Mouse (Mus musculus) kidney, embryonic 16.5 days (tissue): ENCODE data around the gene Alpk1. TPM values are rescaled to one million over a fixed set of nuclear protein-coding genes. Genes with fewer than 3 reads are reported as not detected.
"Not testable (repeated sequence)": the region's sequence is repeated elsewhere in the genome, so short reads cannot be mapped to it uniquely, and the experiment has no call there.

Experiments
- ATAC-seq: fragments of 200-750 bp; cut with Nextera tagmentation; 2 replicates; pipeline ENCODE4 v1.8.0; 2017; ENCODE audit warnings: moderate TSS enrichment; ENCODE audit not compliant: low FRiP score, low TSS enrichment
- H3K27ac ChIP-seq: fragments of 300-500 bp; sonication (generic); 2 replicates; pipeline ENCODE4 v1.5.1; 2014; ENCODE audit warnings: low read length
- H3K27me3 ChIP-seq: fragments of 300-500 bp; sonication (generic); 2 replicates; pipeline ENCODE4 v1.6.1; 2014; ENCODE audit warnings: low read length, control low read depth, mixed read lengths; ENCODE audit not compliant: insufficient read depth
- H3K36me3 ChIP-seq: fragments of 300-500 bp; sonication (generic); 2 replicates; pipeline ENCODE4 v1.6.1; 2014; ENCODE audit warnings: low read length, control low read depth, mixed read lengths; ENCODE audit not compliant: insufficient read depth
- H3K4me1 ChIP-seq: fragments of 300-500 bp; sonication (generic); 2 replicates; pipeline ENCODE4 v1.6.1; 2014; ENCODE audit warnings: low read length, control low read depth, mixed read lengths; ENCODE audit not compliant: insufficient read depth
- H3K4me2 ChIP-seq: fragments of 300-500 bp; sonication (generic); replicated peaks from 2 replicates; pipeline ENCODE4 v1.6.1; 2014; ENCODE audit warnings: low read depth, low read length
- H3K4me3 ChIP-seq: fragments of 300-500 bp; sonication (generic); 2 replicates; pipeline ENCODE4 v1.5.1; 2014; ENCODE audit warnings: mild to moderate bottlenecking, low read length
- H3K9ac ChIP-seq: fragments of 300-500 bp; sonication (generic); replicated peaks from 2 replicates; pipeline ENCODE4 v1.6.1; 2014; ENCODE audit warnings: low read length
- H3K9me3 ChIP-seq: fragments of 300-500 bp; sonication (generic); 2 replicates; pipeline ENCODE4 v1.6.1; 2016; ENCODE audit warnings: low read length, control low read depth
- WGBS: fragments of 180-500 bp; shearing (Covaris S2); extraction: QIAGEN DNeasy Blood & Tissue Kit; methylation state at CpG from one replicate; pipeline ENCODE4 v1.1.7; 2014; 5-methylcytosine and 5-hydroxymethylcytosine counted together
- polyA plus RNA-seq: library from polyadenylated mRNA; unstranded; fragments of >200 nt; fragmentation: Nextera tagmentation; extraction: Ambion mirVana; gene quantifications from 2 replicates; pipeline ENCODE4 v1.2.1, GENCODE M21; 2015

Gene Alpk1
- polyA plus RNA-seq, 1 experiment from 2014 or later = 1.2 TPM

- no peaks in the 10 kb centered on the region; the same call in 1 of the 2 replicates for H3K36me3 ChIP-seq
- H3K4me3 ChIP-seq = no peak overlapping the region
- peaks cover 11% of the 10 kb centered on the region for H3K4me1 ChIP-seq
- peak overlapping the region; percentile 95; the same call in 1 of the 2 replicates for H3K4me2 ChIP-seq
- H3K9ac ChIP-seq = no peak overlapping the region
- no peak for ATAC-seq
- WGBS = 49% methylated on average over 4 of the region's 4 CpGs
- H3K27me3 ChIP-seq = peaks cover 19% of the 10 kb centered on the region
- H3K27ac ChIP-seq = no peak overlapping the region
- peaks cover 4% of the 10 kb centered on the region; the same call in 1 of the 2 replicates for H3K9me3 ChIP-seq
Observed at GRCm38 (mm10) chr3:127791595-127792561, 11.6 kb upstream of the Alpk1 start.

DNA sequence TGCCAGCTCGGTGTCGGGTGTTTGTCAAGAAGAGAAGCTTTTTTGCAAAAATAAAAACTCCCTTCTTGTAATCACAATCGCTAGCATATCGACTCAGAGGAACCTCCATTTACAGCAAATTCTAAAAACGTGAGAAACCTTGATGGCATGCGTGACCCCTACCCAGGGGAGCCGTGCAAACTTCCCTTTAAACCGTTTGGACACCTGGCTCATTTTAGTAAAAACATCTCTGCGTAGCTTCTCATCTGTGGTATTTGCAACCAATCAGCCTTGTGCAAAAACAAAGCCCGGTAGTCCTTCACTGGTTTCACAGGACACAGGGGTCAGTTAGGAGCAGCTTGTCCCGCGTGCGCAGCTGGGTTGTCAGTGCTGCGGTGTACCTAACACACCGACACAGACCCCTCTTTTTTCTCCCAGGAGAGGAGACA is 10.7 kb upstream of the Alpk1 start:
- H3K9me3 ChIP-seq = peaks cover 4% of the 10 kb centered on the region; the same call in 1 of the 2 replicates
- H3K27ac ChIP-seq = no peak overlapping the region
- H3K36me3 ChIP-seq = no peaks in the 10 kb centered on the region
- H3K4me1 ChIP-seq = peaks cover 11% of the 10 kb centered on the region
- H3K4me3 ChIP-seq = peak overlapping the region; percentile 67
- peak overlapping the region; percentile 61 for H3K9ac ChIP-seq
- peak overlapping the region; percentile 95 for H3K4me2 ChIP-seq
- peaks cover 19% of the 10 kb centered on the region for H3K27me3 ChIP-seq
- WGBS = under 1% methylated on average over 15 of the region's 15 CpGs
- ATAC-seq = no peak

GRCm38 (mm10) chr3:127790234-127791055 is 10.1 kb upstream of the Alpk1 start:
- ATAC-seq = peak; percentile 62
- peaks cover 19% of the 10 kb centered on the region for H3K27me3 ChIP-seq
- peak overlapping the region; percentile 95 for H3K4me2 ChIP-seq
- no peaks in the 10 kb centered on the region for H3K36me3 ChIP-seq
- WGBS = under 1% methylated on average over 34 of the region's 36 CpGs
- H3K4me1 ChIP-seq = peaks cover 11% of the 10 kb centered on the region
- peaks cover 4% of the 10 kb centered on the region; the same call in 1 of the 2 replicates for H3K9me3 ChIP-seq
- peak overlapping the region; percentile 74 for H3K9ac ChIP-seq
- peak overlapping the region; percentile 67 for H3K4me3 ChIP-seq
- H3K27ac ChIP-seq = no peak overlapping the region

- peak; percentile 78 for ATAC-seq
- 1% methylated on average over 40 of the region's 44 CpGs for WGBS
Observed at GRCm38 (mm10) chr3:127789500-127790191, 9.3 kb upstream of the Alpk1 start, which contains the start of gene Tifa. Gene Tifa, plus strand, starts transcription at chr3:127789805.

GRCm38 (mm10) chr3:127788919-127789318 is 8.6 kb upstream of the Alpk1 start:
- WGBS = 22% methylated on average over 8 of the region's 8 CpGs
- Histone ChIP-seq H3K4me1 (peaks cover 11% of the 10 kb centered on the region), H3K27me3 (peaks cover 19% of the 10 kb centered on the region), H3K27ac (no peak overlapping the region), H3K36me3 (no peaks in the 10 kb centered on the region), H3K9me3 (peaks cover 4% of the 10 kb centered on the region; the same call in 1 of the 2 replicates), H3K4me3 (peak overlapping the region; percentile 67), H3K9ac (no peak overlapping the region), H3K4me2 (peak overlapping the region; percentile 95)
- ATAC-seq = no peak

More at GRCm38 (mm10) chr3:127789500-127790191, 9.3 kb upstream of the Alpk1 start, which contains the start of gene Tifa:
- Histone ChIP-seq H3K27me3 (peaks cover 19% of the 10 kb centered on the region), H3K4me2 (peak within 1 kb of the TSS; percentile 95), H3K36me3 (no peaks in the 10 kb centered on the region), H3K4me3 (peak within 1 kb of the TSS; percentile 67), H3K27ac (no peak within 1 kb of the TSS), H3K4me1 (peaks cover 11% of the 10 kb centered on the region), H3K9ac (peak within 1 kb of the TSS; percentile 74), H3K9me3 (peaks cover 4% of the 10 kb centered on the region; the same call in 1 of the 2 replicates)

DNA sequence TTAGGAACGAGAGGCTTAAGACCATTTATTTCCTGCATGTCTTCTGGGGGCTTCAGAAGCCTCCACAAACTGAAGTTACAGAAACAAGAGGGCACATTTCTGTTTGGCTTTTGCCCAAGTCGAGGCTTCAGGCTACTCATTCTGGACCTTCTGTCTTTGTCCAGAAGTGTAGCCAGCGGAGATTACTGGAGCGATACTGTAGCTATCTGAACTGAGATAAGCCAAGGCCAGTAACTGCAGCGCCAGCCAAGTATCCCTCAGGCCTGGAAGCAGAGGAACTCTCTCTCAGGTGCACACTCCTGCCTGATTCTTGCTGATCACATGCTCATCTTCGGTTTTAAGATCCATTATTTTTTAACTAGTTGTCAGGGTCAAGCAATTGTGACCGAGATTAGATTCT is 7.7 kb upstream of the Alpk1 start:
- ATAC-seq = no peak
- WGBS = 50% methylated on average over 7 of the region's 7 CpGs

GRCm38 (mm10) chr3:127787032-127787431 is 6.7 kb upstream of the Alpk1 start:
- no peak for ATAC-seq
- no peak overlapping the region for H3K9ac ChIP-seq
- peaks cover 19% of the 10 kb centered on the region for H3K27me3 ChIP-seq
- peaks cover 11% of the 10 kb centered on the region for H3K4me1 ChIP-seq
- H3K9me3 ChIP-seq = no peaks in the 10 kb centered on the region
- H3K36me3 ChIP-seq = no peaks in the 10 kb centered on the region
- H3K4me2 ChIP-seq = no peak overlapping the region
- H3K27ac ChIP-seq = no peak overlapping the region
- H3K4me3 ChIP-seq = no peak overlapping the region

More for the DNA sequence above, 7.7 kb upstream of the Alpk1 start:
- H3K4me1 ChIP-seq = peaks cover 11% of the 10 kb centered on the region
- H3K27ac ChIP-seq = no peak overlapping the region
- no peaks in the 10 kb centered on the region for H3K36me3 ChIP-seq
- H3K4me3 ChIP-seq = no peak overlapping the region
- H3K9ac ChIP-seq = no peak overlapping the region
- no peaks in the 10 kb centered on the region for H3K9me3 ChIP-seq
- H3K27me3 ChIP-seq = peaks cover 19% of the 10 kb centered on the region
- H3K4me2 ChIP-seq = no peak overlapping the region

GRCm38 (mm10) chr3:127783680-127784079 is 3.4 kb upstream of the Alpk1 start:
- WGBS = 91% methylated on average over 8 of the region's 8 CpGs
- not testable (repeated sequence) for H3K4me2 ChIP-seq

DNA sequence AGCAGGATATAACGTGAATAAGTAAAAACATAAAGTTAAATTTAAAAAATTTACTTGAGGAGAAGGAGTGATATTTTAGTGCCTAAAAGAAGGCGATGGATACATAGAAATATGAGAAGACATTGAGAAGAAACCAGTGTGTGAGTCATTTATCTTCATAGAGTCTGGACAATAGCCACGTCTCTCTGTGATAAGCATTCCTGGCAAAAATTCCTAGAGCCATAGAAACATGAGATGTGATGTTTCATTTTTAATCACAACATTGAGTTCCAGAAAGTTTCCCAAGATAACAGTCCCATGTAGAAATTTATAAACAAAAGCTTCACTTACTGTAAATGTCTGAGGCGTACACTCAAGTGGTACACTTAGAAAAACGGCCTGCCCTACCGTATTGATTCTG is 2.6 kb upstream of the Alpk1 start:
- Histone ChIP-seq H3K36me3 (no peaks in the 10 kb centered on the region), H3K27ac (no peak overlapping the region), H3K4me3 (no peak overlapping the region), H3K4me2 (no peak overlapping the region), H3K9me3 (no peaks in the 10 kb centered on the region), H3K4me1 (no peaks in the 10 kb centered on the region), H3K27me3 (peaks cover 3% of the 10 kb centered on the region; the same call in 1 of the 2 replicates), H3K9ac (no peak overlapping the region)
- no peak for ATAC-seq
- WGBS = 84% methylated on average over 6 of the region's 6 CpGs

More at GRCm38 (mm10) chr3:127783680-127784079, 3.4 kb upstream of the Alpk1 start:
- H3K9me3 ChIP-seq, H3K27me3 ChIP-seq, H3K36me3 ChIP-seq, H3K4me1 ChIP-seq, H3K27ac ChIP-seq, H3K4me3 ChIP-seq, ATAC-seq, H3K9ac ChIP-seq: not testable (repeated sequence)
